Mouse (Mus musculus) kidney, embryonic 16.5 days (tissue): ENCODE results near the gene Vmn2r25. TPM values are rescaled to one million over a fixed set of nuclear protein-coding genes. Genes with fewer than 3 reads are reported as not detected.
"Not testable (repeated sequence)": the region's sequence is repeated elsewhere in the genome, so short reads cannot be mapped to it uniquely, and the experiment has no call there.

Experiments used
- ATAC-seq: fragments of 200-750 bp; cut with Nextera tagmentation; 2 replicates; pipeline ENCODE4 v1.8.0; 2017; ENCODE audit warnings: moderate TSS enrichment; ENCODE audit not compliant: low FRiP score, low TSS enrichment
- H3K27ac ChIP-seq: fragments of 300-500 bp; sonication (generic); 2 replicates; pipeline ENCODE4 v1.5.1; 2014; ENCODE audit warnings: low read length
- H3K27me3 ChIP-seq: fragments of 300-500 bp; sonication (generic); 2 replicates; pipeline ENCODE4 v1.6.1; 2014; ENCODE audit warnings: low read length, control low read depth, mixed read lengths; ENCODE audit not compliant: insufficient read depth
- H3K36me3 ChIP-seq: fragments of 300-500 bp; sonication (generic); 2 replicates; pipeline ENCODE4 v1.6.1; 2014; ENCODE audit warnings: low read length, control low read depth, mixed read lengths; ENCODE audit not compliant: insufficient read depth
- H3K4me1 ChIP-seq: fragments of 300-500 bp; sonication (generic); 2 replicates; pipeline ENCODE4 v1.6.1; 2014; ENCODE audit warnings: low read length, control low read depth, mixed read lengths; ENCODE audit not compliant: insufficient read depth
- H3K4me2 ChIP-seq: fragments of 300-500 bp; sonication (generic); replicated peaks from 2 replicates; pipeline ENCODE4 v1.6.1; 2014; ENCODE audit warnings: low read depth, low read length
- H3K4me3 ChIP-seq: fragments of 300-500 bp; sonication (generic); 2 replicates; pipeline ENCODE4 v1.5.1; 2014; ENCODE audit warnings: mild to moderate bottlenecking, low read length
- H3K9ac ChIP-seq: fragments of 300-500 bp; sonication (generic); replicated peaks from 2 replicates; pipeline ENCODE4 v1.6.1; 2014; ENCODE audit warnings: low read length
- H3K9me3 ChIP-seq: fragments of 300-500 bp; sonication (generic); 2 replicates; pipeline ENCODE4 v1.6.1; 2016; ENCODE audit warnings: low read length, control low read depth
- WGBS: fragments of 180-500 bp; shearing (Covaris S2); extraction: QIAGEN DNeasy Blood & Tissue Kit; methylation state at CpG from one replicate; pipeline ENCODE4 v1.1.7; 2014; 5-methylcytosine and 5-hydroxymethylcytosine counted together
- polyA plus RNA-seq: library from polyadenylated mRNA; unstranded; fragments of >200 nt; fragmentation: Nextera tagmentation; extraction: Ambion mirVana; gene quantifications from 2 replicates; pipeline ENCODE4 v1.2.1, GENCODE M21; 2015

The Vmn2r25 gene
- not detected in 2 replicates for polyA plus RNA-seq

DNA sequence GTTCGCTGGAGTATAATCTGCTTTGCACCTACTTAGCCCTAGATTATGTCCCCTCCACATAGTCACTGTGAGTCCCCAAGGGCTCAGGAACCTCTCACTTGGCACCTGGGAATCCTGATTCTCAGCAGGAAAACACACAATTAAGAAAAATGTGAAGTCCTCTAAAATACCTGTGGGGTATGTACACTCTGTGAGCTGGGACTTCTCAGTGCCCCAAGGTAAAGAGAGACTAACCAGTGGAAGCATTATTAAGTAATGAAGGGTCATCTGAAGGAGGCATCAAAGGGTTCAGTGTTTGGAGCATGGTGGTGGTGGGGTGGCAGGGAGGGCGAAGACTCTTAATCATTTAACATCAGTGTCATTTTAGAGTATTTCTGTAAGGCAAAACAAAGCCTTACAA, at the start of gene Vmn2r25:
Vmn2r25 (minus strand) TSS at position 101 of the 400 bp plus-strand sequence.
- H3K9ac ChIP-seq, H3K4me3 ChIP-seq, H3K4me1 ChIP-seq, H3K4me2 ChIP-seq, ATAC-seq, H3K9me3 ChIP-seq, H3K27me3 ChIP-seq, H3K36me3 ChIP-seq, H3K27ac ChIP-seq: not testable (repeated sequence)
- WGBS = 59% methylated on average over 1 of the region's 2 CpGs

DNA sequence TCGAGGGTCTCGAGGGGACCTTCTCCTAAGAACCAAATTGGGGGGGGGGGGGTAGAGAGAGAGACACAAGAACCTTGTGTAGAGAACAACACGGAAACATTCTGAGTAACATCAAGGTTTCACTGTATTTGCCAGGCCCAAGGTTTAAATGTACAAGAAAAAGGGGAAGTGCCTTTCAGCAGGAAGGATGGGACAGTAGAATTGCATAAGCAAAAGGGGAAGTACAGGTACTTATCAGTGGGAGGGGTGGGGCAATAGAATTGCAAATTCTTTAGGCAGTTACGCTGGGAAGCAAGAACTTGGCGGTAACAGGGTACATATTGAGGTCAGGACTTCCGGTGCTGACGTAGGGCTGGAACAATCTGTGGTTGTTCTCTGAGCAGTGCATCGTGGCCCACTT, 33.3 kb downstream of the Vmn2r25 start:
- H3K4me2 ChIP-seq = no peak overlapping the region

DNA sequence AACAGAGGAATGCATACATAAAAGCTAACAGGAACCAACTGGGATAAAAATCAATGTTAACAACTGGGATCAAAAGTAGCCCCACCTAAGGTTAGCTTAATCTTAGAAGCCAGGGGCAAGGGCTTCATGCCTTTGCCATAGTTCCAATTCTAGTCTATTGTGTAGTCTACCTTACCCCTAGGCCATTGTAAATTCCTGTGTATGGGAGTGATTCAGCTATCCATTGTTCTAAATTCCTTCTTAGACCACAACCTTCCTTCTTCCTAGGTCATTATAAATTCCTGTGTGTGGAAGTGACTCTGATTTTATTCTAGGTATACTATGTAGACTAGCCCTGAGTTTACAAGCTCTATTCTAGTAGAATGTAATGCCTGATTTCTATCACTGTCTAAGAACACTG, 43.0 kb downstream of the Vmn2r25 start:
- not testable (repeated sequence) for ATAC-seq, H3K4me1 ChIP-seq

More for the DNA sequence above, 33.3 kb downstream of the Vmn2r25 start:
- Histone ChIP-seq H3K4me3 (no peak overlapping the region), H3K27ac (no peak overlapping the region), H3K9ac (no peak overlapping the region), H3K9me3 (no peaks in the 10 kb centered on the region), H3K4me1 (no peaks in the 10 kb centered on the region), H3K27me3 (no peaks in the 10 kb centered on the region), H3K36me3 (no peaks in the 10 kb centered on the region)
- WGBS = 84% methylated on average over 8 of the region's 8 CpGs
- no peak for ATAC-seq

DNA sequence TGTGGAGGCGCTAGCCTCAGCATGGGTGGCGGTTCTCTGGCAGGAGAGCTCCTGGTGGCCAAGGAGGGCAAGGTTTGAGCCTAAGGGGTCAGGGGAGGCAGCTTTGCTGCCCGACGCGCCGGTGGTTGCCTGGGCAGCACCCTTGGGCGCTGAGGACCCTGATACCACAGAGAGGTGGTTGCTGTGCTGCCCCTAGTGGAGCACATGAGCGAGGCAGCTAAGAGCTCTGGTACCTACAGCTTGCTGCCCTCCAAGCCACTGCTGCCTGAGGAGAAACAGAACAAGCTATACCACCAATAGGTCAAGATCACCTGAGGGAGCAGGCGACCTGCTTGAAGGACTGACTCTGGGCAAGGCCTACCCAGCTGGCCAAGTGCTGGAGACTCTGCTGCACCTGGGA, 59.5 kb downstream of the Vmn2r25 start:
- Histone ChIP-seq H3K4me2 (no peak overlapping the region), H3K36me3 (no peaks in the 10 kb centered on the region), H3K27ac (no peak overlapping the region), H3K4me1 (no peaks in the 10 kb centered on the region), H3K4me3 (no peak overlapping the region), H3K9me3 (no peaks in the 10 kb centered on the region), H3K27me3 (no peaks in the 10 kb centered on the region), H3K9ac (no peak overlapping the region)
- no peak for ATAC-seq
- 37% methylated on average over 9 of the region's 9 CpGs for WGBS

More for the DNA sequence above, 43.0 kb downstream of the Vmn2r25 start:
- H3K9ac ChIP-seq, H3K36me3 ChIP-seq, H3K4me3 ChIP-seq, H3K27me3 ChIP-seq, H3K27ac ChIP-seq, H3K9me3 ChIP-seq, H3K4me2 ChIP-seq: not testable (repeated sequence)

DNA sequence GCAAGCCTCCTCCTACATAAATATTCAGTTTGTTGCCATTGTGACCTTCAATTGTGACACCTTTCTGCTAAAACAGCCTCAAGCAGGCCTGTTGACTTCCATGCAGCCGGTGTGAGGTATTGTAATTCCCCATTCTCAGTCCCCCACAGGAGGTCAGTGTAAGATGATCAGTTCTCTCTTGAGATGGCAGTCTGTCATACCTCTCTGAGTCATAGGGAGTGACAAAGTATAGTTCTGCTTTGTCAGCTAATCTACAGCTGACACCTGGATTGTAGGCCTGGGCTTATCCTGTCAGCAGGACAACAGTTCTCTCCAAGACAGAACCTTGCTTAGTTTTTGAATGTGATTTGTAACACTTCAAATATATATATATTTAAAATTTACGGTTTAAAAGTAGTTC, 68.4 kb downstream of the Vmn2r25 start:
- Histone ChIP-seq H3K9ac (no peak overlapping the region), H3K36me3 (no peaks in the 10 kb centered on the region), H3K4me3 (no peak overlapping the region), H3K27me3 (no peaks in the 10 kb centered on the region), H3K27ac (no peak overlapping the region), H3K4me2 (no peak overlapping the region), H3K9me3 (no peaks in the 10 kb centered on the region), H3K4me1 (no peaks in the 10 kb centered on the region)
- ATAC-seq = no peak
- WGBS = 68% methylated on average over 2 of the region's 2 CpGs

DNA sequence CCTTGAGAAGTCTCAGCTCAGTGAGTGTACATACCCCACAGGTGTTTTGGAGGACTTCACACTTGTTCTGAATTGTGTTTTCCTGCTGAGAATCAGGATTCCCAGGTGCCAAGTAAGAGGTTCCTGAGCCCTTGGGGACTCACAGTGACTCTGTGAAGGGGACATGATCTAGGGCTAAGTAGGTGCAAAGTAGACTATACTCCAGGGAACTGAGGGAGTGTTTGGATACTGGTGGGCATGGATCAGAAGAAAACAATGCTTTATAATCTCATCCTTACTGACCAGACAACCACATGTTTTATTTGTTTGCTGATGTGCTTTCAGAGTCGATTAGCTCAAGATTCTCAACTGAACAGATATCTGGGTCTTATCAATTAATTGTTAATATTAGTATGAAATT, 74.7 kb downstream of the Vmn2r25 start, which contains the start of gene Vmn2r24:
Vmn2r24 (plus strand) TSS at position 301 of the 400 bp plus-strand sequence.
- Histone ChIP-seq H3K27ac (no peak within 1 kb of the TSS), H3K36me3 (no peaks in the 10 kb centered on the region), H3K4me2 (no peak within 1 kb of the TSS), H3K27me3 (no peaks in the 10 kb centered on the region), H3K9ac (no peak within 1 kb of the TSS), H3K4me1 (no peaks in the 10 kb centered on the region), H3K4me3 (no peak within 1 kb of the TSS), H3K9me3 (no peaks in the 10 kb centered on the region)
- 82% methylated on average over 1 of the region's 1 CpGs for WGBS
- no peak for ATAC-seq

Other genes starting within 250 kb of the Vmn2r25 start
- gene Vmn2r22, start 202.7 kb downstream of the Vmn2r25 start, polyA plus RNA-seq = not detected in 2 replicates
- not detected in 2 replicates for gene Vmn2r23, start 150.8 kb downstream of the Vmn2r25 start, polyA plus RNA-seq
- gene Vmn2r24, start 74.6 kb downstream of the Vmn2r25 start, polyA plus RNA-seq = not detected in 2 replicates
- not detected in 2 replicates for gene Vmn2r26, start 171.1 kb upstream of the Vmn2r25 start, polyA plus RNA-seq